ENCODE assay signal across 19 mouse cellular contexts in the genomic region with DNA sequence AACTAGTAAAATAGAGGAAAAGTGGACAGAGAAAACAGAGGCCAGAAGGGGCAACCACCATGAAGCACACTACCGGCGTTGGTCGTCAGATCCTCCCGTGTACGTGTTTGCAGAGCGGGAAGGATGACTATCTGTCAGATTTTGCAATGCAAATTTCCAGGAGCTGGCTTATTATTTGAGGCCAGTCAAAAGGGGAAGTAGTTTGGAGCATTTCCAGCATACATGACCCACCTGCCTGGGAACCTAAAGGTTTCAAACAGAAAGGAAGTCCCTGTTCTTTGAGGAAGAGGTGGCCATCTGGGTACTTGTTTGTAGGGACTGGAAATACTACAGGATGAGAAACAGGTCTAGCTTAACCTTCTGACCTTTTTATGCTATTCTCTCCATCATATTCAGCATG.
DNase-seq lines count a peak whose midpoint lies in the region; ATAC-seq and TF ChIP-seq lines count a peak whose summit lies in the region.
"Had no signal": no experiment of that assay in that cellular context is flagged by ENCODE, and none has a peak within 500 bp of the region (broad histone marks: within the 10 kb centered on the region; RNA-seq: fewer than 3 reads in every experiment).

No protein-coding gene starts in this region.

- no peak for TF ChIP-seq CTCF in MEL (IDR thresholded peaks at IDR 0.05 in 2 of 3, conservative IDR thresholded peaks at IDR 0.05 in 1 of 3; ENCODE audit: control insufficient read depth in 1 of 3, insufficient read depth in 1 of 3, low read depth in 2 of 3, low read length in 3 of 3, poor library complexity in 1 of 3, severe bottlenecking in 1 of 3)

- no peak overlapping the region for H3K4me3 ChIP-seq in heart, embryonic 11.5 days (ENCODE audit: low read depth, low read length)
- no peak overlapping the region for H3K4me3 ChIP-seq in MEL (ENCODE audit: control insufficient read depth in 1 of 2, insufficient read depth in 1 of 2, low read depth in 2 of 2, low read length in 2 of 2)
- H3K4me3 ChIP-seq in liver, embryonic 12.5 days = no peak overlapping the region
- H3K4me3 ChIP-seq in kidney, embryonic 14.5 days (ENCODE audit: low read length) = no peak overlapping the region
- H3K4me3 ChIP-seq: embryonic facial prominence, embryonic 13.5 days; forebrain, embryonic 12.5 days; hindbrain, embryonic 13.5 days had no signal

- no peaks in the 10 kb centered on the region for H3K79me2 ChIP-seq in MEL (ENCODE audit: control insufficient read depth, insufficient read depth, low read length, poor library complexity)

- WGBS in heart, embryonic 11.5 days (ENCODE audit: insufficient replicate concordance) = 90% methylated on average over 6 of the region's 6 CpGs
- WGBS in liver, embryonic 12.5 days (ENCODE audit: insufficient replicate concordance) = 75% methylated on average over 6 of the region's 6 CpGs
- 88% methylated on average over 6 of the region's 6 CpGs for WGBS in kidney, embryonic 14.5 days

- H3K9ac ChIP-seq in heart, embryonic 11.5 days (ENCODE audit: low read depth, low read length) = no peak overlapping the region
- H3K9ac ChIP-seq in MEL (ENCODE audit: control insufficient read depth, low read depth, low read length, poor library complexity, severe bottlenecking) = no peak overlapping the region
- no peak overlapping the region for H3K9ac ChIP-seq in liver, embryonic 12.5 days
- H3K9ac ChIP-seq in kidney, embryonic 14.5 days (ENCODE audit: low read depth, low read length) = no peak overlapping the region
- H3K9ac ChIP-seq: embryonic facial prominence, embryonic 13.5 days; forebrain, embryonic 12.5 days; hindbrain, embryonic 13.5 days had no signal

- H3K9me3 ChIP-seq in heart, embryonic 11.5 days (replicated peaks; ENCODE audit: control insufficient read depth, low read length) = no peaks in the 10 kb centered on the region
- H3K9me3 ChIP-seq in MEL (replicated peaks; ENCODE audit: insufficient read depth, low read length) = no peaks in the 10 kb centered on the region
- H3K9me3 ChIP-seq in liver, embryonic 12.5 days (replicated peaks) = no peaks in the 10 kb centered on the region
- no peaks in the 10 kb centered on the region for H3K9me3 ChIP-seq in kidney, embryonic 14.5 days (ENCODE audit: control insufficient read depth, low read length)
- H3K9me3 ChIP-seq: embryonic facial prominence, embryonic 13.5 days; forebrain, embryonic 12.5 days; G1E; hindbrain, embryonic 13.5 days had no signal

- H3K4me2 ChIP-seq in heart, embryonic 11.5 days = no peak overlapping the region
- no peak overlapping the region for H3K4me2 ChIP-seq in liver, embryonic 12.5 days
- H3K4me2 ChIP-seq in kidney, embryonic 14.5 days (replicated peaks; ENCODE audit: low read depth, low read length) = no peak overlapping the region
- H3K4me2 ChIP-seq: embryonic facial prominence, embryonic 13.5 days; forebrain, embryonic 12.5 days; hindbrain, embryonic 13.5 days had no signal

- no peak for TF ChIP-seq RAD21 in MEL (IDR thresholded peaks at IDR 0.05; ENCODE audit: low read depth, low read length)

- no peak for TF ChIP-seq EP300 in MEL (IDR thresholded peaks at IDR 0.05; ENCODE audit: low read depth in 1 of 2, low read length in 2 of 2)

- no peaks in the 10 kb centered on the region for H3K36me3 ChIP-seq in heart, embryonic 11.5 days (ENCODE audit: control insufficient read depth, insufficient read depth, low read length)
- no peaks in the 10 kb centered on the region for H3K36me3 ChIP-seq in MEL (ENCODE audit: control insufficient read depth in 1 of 2, insufficient read depth in 2 of 2, low read length in 2 of 2)
- H3K36me3 ChIP-seq in liver, embryonic 12.5 days = no peaks in the 10 kb centered on the region
- H3K36me3 ChIP-seq in kidney, embryonic 14.5 days (ENCODE audit: control insufficient read depth, insufficient read depth, low read length) = no peaks in the 10 kb centered on the region
- H3K36me3 ChIP-seq: embryonic facial prominence, embryonic 13.5 days; forebrain, embryonic 12.5 days; G1E; hindbrain, embryonic 13.5 days had no signal

- no peaks in the 10 kb centered on the region for H3K4me1 ChIP-seq in heart, embryonic 11.5 days (ENCODE audit: control insufficient read depth, insufficient read depth, low read length)
- no peaks in the 10 kb centered on the region for H3K4me1 ChIP-seq in MEL (ENCODE audit: control insufficient read depth in 1 of 2, insufficient read depth in 2 of 2, low read length in 2 of 2)
- H3K4me1 ChIP-seq in liver, embryonic 12.5 days = no peaks in the 10 kb centered on the region
- H3K4me1 ChIP-seq in kidney, embryonic 14.5 days (ENCODE audit: control insufficient read depth, insufficient read depth, low read length) = no peaks in the 10 kb centered on the region
- H3K4me1 ChIP-seq: embryonic facial prominence, embryonic 13.5 days had no signal

- no peak for TF ChIP-seq POLR2A in MEL (IDR thresholded peaks at IDR 0.05; ENCODE audit: control insufficient read depth in 1 of 2, insufficient read depth in 1 of 2, low read depth in 1 of 2, low read length in 2 of 2, poor library complexity in 1 of 2)

- H3K27ac ChIP-seq in heart, embryonic 11.5 days (ENCODE audit: low read depth, low read length) = no peak overlapping the region
- no peak overlapping the region for H3K27ac ChIP-seq in MEL (ENCODE audit: control insufficient read depth, low read depth, low read length)
- no peak overlapping the region for H3K27ac ChIP-seq in liver, embryonic 12.5 days
- H3K27ac ChIP-seq in kidney, embryonic 14.5 days (ENCODE audit: low read depth, low read length) = no peak overlapping the region
- H3K27ac ChIP-seq: embryonic facial prominence, embryonic 13.5 days; forebrain, embryonic 12.5 days; hindbrain, embryonic 13.5 days had no signal

- ATAC-seq in heart, embryonic 11.5 days (replicated peaks; ENCODE audit: insufficient number of reproducible peaks, low FRiP score, low TSS enrichment) = no peak
- ATAC-seq in megakaryocyte, adult 5-6 weeks (ENCODE audit: poor library complexity, severe bottlenecking) = peak; percentile 59
- ATAC-seq in liver, embryonic 12.5 days = no peak
- no peak for ATAC-seq in kidney, embryonic 14.5 days (ENCODE audit: low FRiP score, low TSS enrichment)
- ATAC-seq: forebrain, embryonic 16.5 days had no signal

- no peaks in the 10 kb centered on the region for H3K27me3 ChIP-seq in heart, embryonic 11.5 days (ENCODE audit: control insufficient read depth, insufficient read depth, low read length)
- peaks cover 7 to 8% of the 10 kb centered on the region in 2 experiments for H3K27me3 ChIP-seq in MEL (ENCODE audit: control insufficient read depth in 1 of 2, insufficient read depth in 2 of 2, low read length in 2 of 2)
- no peaks in the 10 kb centered on the region for H3K27me3 ChIP-seq in liver, embryonic 12.5 days (replicated peaks)
- H3K27me3 ChIP-seq in kidney, embryonic 14.5 days (ENCODE audit: control insufficient read depth, insufficient read depth, low read length) = no peaks in the 10 kb centered on the region
- H3K27me3 ChIP-seq: embryonic facial prominence, embryonic 13.5 days; forebrain, embryonic 12.5 days; hindbrain, embryonic 13.5 days had no signal

- DNase-seq in heart, adult 11 months = peak; percentile 27
- DNase-seq in MEL (ENCODE audit: low read depth, low spot score) = peak; percentile 24
- DNase-seq in lung, postnatal 10 days = no peak
- DNase-seq: adrenal gland, postnatal 10 days; cerebellum, adult 11 months; cerebellum, adult 9-10 months; cerebellum, postnatal 25 days; gastrocnemius, postnatal 10 days; heart, postnatal 10 days; heart, postnatal 4 days had no signal

TF ChIP-seq in MEL, 35 proteins besides CTCF, POLR2A, EP300 and RAD21:
- TF ChIP-seq NELFE (IDR thresholded peaks at IDR 0.05; ENCODE audit: low read depth, low read length) = no peak
- TF ChIP-seq CHD1 (IDR thresholded peaks at IDR 0.05; ENCODE audit: low read depth, low read length) = no peak
- TF ChIP-seq MAZ (IDR thresholded peaks at IDR 0.05; ENCODE audit: low read depth, low read length) = no peak
- no peak for TF ChIP-seq BHLHE40 (IDR thresholded peaks at IDR 0.05; ENCODE audit: borderline replicate concordance, low read depth, low read length)
- no peak for TF ChIP-seq E2F4 (IDR thresholded peaks at IDR 0.05; ENCODE audit: borderline replicate concordance, low read depth, low read length)
- TF ChIP-seq MAX (IDR thresholded peaks at IDR 0.05; ENCODE audit: low read length) = no peak
- no peak for TF ChIP-seq RCOR1 (IDR thresholded peaks at IDR 0.05; ENCODE audit: low read depth, low read length)
- no peak for TF ChIP-seq SIN3A (IDR thresholded peaks at IDR 0.05; ENCODE audit: low read length)
